Mouse (Mus musculus) adipocyte (in vitro differentiated cells): ENCODE data around the gene Dock7.
A peak's percentile ranks its signal among the peaks of the same experiment; 100 is the strongest.

Experiments used
- DNase-seq: peaks from one replicate; pipeline ENCODE4 v3.0.0-alpha.2; 2016; ENCODE audit warnings: low spot score

The Dock7 gene

GRCm38 (mm10) chr4:99121123-99121755 is 524 bp upstream of the Dock7 start:
- no peak for DNase-seq

- no peak for DNase-seq
Measured at GRCm38 (mm10) chr4:99119051-99119450, 1.7 kb downstream of the Dock7 start.

GRCm38 (mm10) chr4:99115797-99116196 is 4.9 kb downstream of the Dock7 start:
- DNase-seq = no peak

- DNase-seq = no peak
Measured at GRCm38 (mm10) chr4:99111670-99112069, 9.0 kb downstream of the Dock7 start.

GRCm38 (mm10) chr4:99108817-99109216 is 11.9 kb downstream of the Dock7 start:
- no peak for DNase-seq

- DNase-seq = peak; percentile 52
Measured at GRCm38 (mm10) chr4:99102846-99103245, 17.9 kb downstream of the Dock7 start.

- DNase-seq = no peak
Measured at GRCm38 (mm10) chr4:99100724-99101123, 20.0 kb downstream of the Dock7 start.

GRCm38 (mm10) chr4:99091777-99092176 is 28.9 kb downstream of the Dock7 start:
- DNase-seq = no peak

GRCm38 (mm10) chr4:99091151-99091701 is 29.5 kb downstream of the Dock7 start:
- no peak for DNase-seq

- no peak for DNase-seq
Measured at GRCm38 (mm10) chr4:99087760-99088485, 32.8 kb downstream of the Dock7 start.

GRCm38 (mm10) chr4:99083862-99084261 is 36.9 kb downstream of the Dock7 start:
- DNase-seq = no peak

- DNase-seq = no peak
Measured at GRCm38 (mm10) chr4:99081169-99081568, 39.5 kb downstream of the Dock7 start.

GRCm38 (mm10) chr4:99078005-99078404 is 42.7 kb downstream of the Dock7 start:
- no peak for DNase-seq

GRCm38 (mm10) chr4:99068806-99069205 is 51.9 kb downstream of the Dock7 start:
- no peak for DNase-seq

GRCm38 (mm10) chr4:99064524-99064923 is 56.2 kb downstream of the Dock7 start:
- no peak for DNase-seq

- peak; percentile 55 for DNase-seq
Measured at GRCm38 (mm10) chr4:99048581-99048980, 72.1 kb downstream of the Dock7 start.

GRCm38 (mm10) chr4:99046471-99046870 is 74.2 kb downstream of the Dock7 start:
- DNase-seq = no peak

GRCm38 (mm10) chr4:99044854-99045253 is 75.9 kb downstream of the Dock7 start:
- no peak for DNase-seq

GRCm38 (mm10) chr4:99032921-99033320 is 87.8 kb downstream of the Dock7 start:
- no peak for DNase-seq

- DNase-seq = no peak
Measured at GRCm38 (mm10) chr4:99030686-99031085, 90.0 kb downstream of the Dock7 start, which contains the start of gene Angptl3. Gene Angptl3, plus strand, starts transcription at chr4:99030954.

GRCm38 (mm10) chr4:99028377-99028776 is 92.3 kb downstream of the Dock7 start:
- DNase-seq = no peak

- DNase-seq = no peak
Measured at GRCm38 (mm10) chr4:99022221-99022620, 98.5 kb downstream of the Dock7 start.

- no peak for DNase-seq
Measured at GRCm38 (mm10) chr4:99011039-99011438, 109.7 kb downstream of the Dock7 start.
